Mouse (Mus musculus): Measurements from ENCODE around the gene Spg20.

The Spg20 gene

GRCm38 (mm10) chr3:55146441-55146840 lies 34.5 kb downstream of the Spg20 start:
- H3K4me3 ChIP-seq (replicated peaks; ENCODE audit: low read length) = no peak overlapping the region

GRCm38 (mm10) chr3:55147156-55147555 lies 35.2 kb downstream of the Spg20 start:
- Histone ChIP-seq H3K36me3 (ENCODE audit: insufficient read depth, low read length) (no peaks in the 10 kb centered on the region), H3K27me3 (ENCODE audit: insufficient read depth, low read length) (no peaks in the 10 kb centered on the region), H3K9me3 (ENCODE audit: low read length) (no peaks in the 10 kb centered on the region), H3K4me3 (replicated peaks; ENCODE audit: low read length) (no peak overlapping the region), H3K4me1 (replicated peaks; ENCODE audit: low read depth, low read length) (no peaks in the 10 kb centered on the region)
- no peak for TF ChIP-seq POU5F1 (IDR thresholded peaks at IDR 0.05; ENCODE audit: borderline replicate concordance, low read length)
- TF ChIP-seq CTCF (conservative IDR thresholded peaks at IDR 0.05; ENCODE audit: low read length) = no peak

More at GRCm38 (mm10) chr3:55146441-55146840, 34.5 kb downstream of the Spg20 start:
- Histone ChIP-seq H3K4me1 (replicated peaks; ENCODE audit: low read depth, low read length) (no peaks in the 10 kb centered on the region), H3K36me3 (ENCODE audit: insufficient read depth, low read length) (no peaks in the 10 kb centered on the region), H3K27me3 (ENCODE audit: insufficient read depth, low read length) (no peaks in the 10 kb centered on the region), H3K9me3 (ENCODE audit: low read length) (no peaks in the 10 kb centered on the region)
- no peak for TF ChIP-seq CTCF (conservative IDR thresholded peaks at IDR 0.05; ENCODE audit: low read length)
- no peak for TF ChIP-seq POU5F1 (IDR thresholded peaks at IDR 0.05; ENCODE audit: borderline replicate concordance, low read length)
- TF ChIP-seq NANOG (IDR thresholded peaks at IDR 0.05; ENCODE audit: borderline replicate concordance, low read length) = no peak

- Histone ChIP-seq H3K9me3 (ENCODE audit: low read length) (no peaks in the 10 kb centered on the region), H3K4me3 (replicated peaks; ENCODE audit: low read length) (no peak overlapping the region), H3K4me1 (replicated peaks; ENCODE audit: low read depth, low read length) (no peaks in the 10 kb centered on the region), H3K27me3 (ENCODE audit: insufficient read depth, low read length) (no peaks in the 10 kb centered on the region), H3K36me3 (ENCODE audit: insufficient read depth, low read length) (no peaks in the 10 kb centered on the region)
- TF ChIP-seq NANOG (IDR thresholded peaks at IDR 0.05; ENCODE audit: borderline replicate concordance, low read length) (no peak), POU5F1 (IDR thresholded peaks at IDR 0.05; ENCODE audit: borderline replicate concordance, low read length) (no peak), CTCF (conservative IDR thresholded peaks at IDR 0.05; ENCODE audit: low read length) (no peak)
Measured at GRCm38 (mm10) chr3:55148091-55148490, 36.2 kb downstream of the Spg20 start.

DNA sequence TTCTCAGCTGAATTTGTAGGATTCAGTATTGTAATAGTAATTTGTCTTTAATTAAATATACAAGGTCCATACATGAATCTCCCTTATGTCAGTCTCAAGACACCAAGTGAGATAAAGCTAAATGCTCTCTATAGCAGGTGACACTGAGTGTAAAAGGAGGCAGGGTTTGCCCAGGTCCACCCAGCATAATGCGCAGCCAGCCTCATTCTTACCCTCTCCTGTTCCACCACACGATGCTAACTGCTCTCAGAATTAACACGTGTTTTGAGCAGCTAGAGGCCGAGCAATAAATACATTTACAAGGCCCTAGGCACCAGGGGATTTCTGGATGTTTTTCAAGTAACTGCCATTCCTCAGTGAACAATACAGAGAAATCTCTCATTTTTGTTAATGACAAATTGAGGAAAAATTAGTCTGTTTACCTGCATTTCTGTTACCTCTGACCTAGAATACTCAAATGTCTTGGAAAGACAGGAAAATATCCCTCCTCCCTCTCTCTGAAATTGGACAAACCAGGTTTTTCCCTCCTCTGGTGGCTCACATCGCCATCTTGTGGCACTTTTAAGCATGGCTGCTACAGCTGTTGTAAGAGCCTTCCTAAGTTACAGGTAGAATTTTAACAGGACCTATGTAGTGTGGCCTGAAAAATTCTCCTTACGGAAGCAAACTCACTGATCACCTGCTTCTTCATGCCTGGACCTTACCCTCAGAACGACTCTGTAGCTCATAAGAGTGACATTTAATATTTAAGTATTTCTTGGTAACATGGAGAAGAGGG lies 39.9 kb downstream of the Spg20 start:
- H3K27me3 ChIP-seq (ENCODE audit: insufficient read depth, low read length) = 0 out of 2 replicates have a peak, but pooled peaks cover 2% of the 10 kb centered on the region
- no peak overlapping the region for H3K4me3 ChIP-seq (replicated peaks; ENCODE audit: low read length)
- TF ChIP-seq CTCF (conservative IDR thresholded peaks at IDR 0.05; ENCODE audit: low read length) (peak; percentile 71), POU5F1 (IDR thresholded peaks at IDR 0.05; ENCODE audit: borderline replicate concordance, low read length) (no peak)
- H3K36me3 ChIP-seq (ENCODE audit: insufficient read depth, low read length) = no peaks in the 10 kb centered on the region
- H3K9me3 ChIP-seq (ENCODE audit: low read length) = no peaks in the 10 kb centered on the region
- H3K4me1 ChIP-seq (replicated peaks; ENCODE audit: low read depth, low read length) = no peaks in the 10 kb centered on the region

GRCm38 (mm10) chr3:55152673-55153334 lies 40.9 kb downstream of the Spg20 start:
- no peaks in the 10 kb centered on the region for H3K4me1 ChIP-seq (replicated peaks; ENCODE audit: low read depth, low read length)
- 0 out of 2 replicates have a peak, but pooled peaks cover 6% of the 10 kb centered on the region for H3K27me3 ChIP-seq (ENCODE audit: insufficient read depth, low read length)
- no peak for TF ChIP-seq POU5F1 (IDR thresholded peaks at IDR 0.05; ENCODE audit: borderline replicate concordance, low read length)
- TF ChIP-seq NANOG (IDR thresholded peaks at IDR 0.05; ENCODE audit: borderline replicate concordance, low read length) = no peak
- TF ChIP-seq CTCF (conservative IDR thresholded peaks at IDR 0.05; ENCODE audit: low read length) = peak; percentile 38
- H3K36me3 ChIP-seq (ENCODE audit: insufficient read depth, low read length) = no peaks in the 10 kb centered on the region
- H3K9me3 ChIP-seq (ENCODE audit: low read length) = no peaks in the 10 kb centered on the region
- H3K4me3 ChIP-seq (replicated peaks; ENCODE audit: low read length) = no peak overlapping the region

DNA sequence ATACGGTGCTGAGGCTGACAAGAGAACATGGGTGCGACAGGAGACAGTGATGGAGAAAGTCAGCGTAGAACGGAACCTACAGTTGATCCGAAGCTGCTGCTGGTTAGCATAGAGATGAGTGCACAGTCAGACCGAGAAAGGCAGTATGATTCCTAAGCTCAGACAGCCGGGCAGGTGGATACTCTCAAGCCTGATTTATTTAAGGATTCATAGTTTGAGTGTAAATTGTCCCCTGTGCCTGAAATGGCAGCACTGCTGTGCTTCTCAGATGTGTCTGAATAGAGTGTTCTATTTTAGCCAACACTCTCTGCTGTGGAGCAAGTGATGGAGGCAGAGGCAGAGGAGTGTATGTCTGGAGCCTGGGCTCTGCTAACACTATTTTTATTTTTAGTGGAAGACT lies 42.3 kb downstream of the Spg20 start:
- Histone ChIP-seq H3K4me3 (replicated peaks; ENCODE audit: low read length) (no peak overlapping the region), H3K9me3 (ENCODE audit: low read length) (no peaks in the 10 kb centered on the region), H3K4me1 (replicated peaks; ENCODE audit: low read depth, low read length) (no peaks in the 10 kb centered on the region), H3K27me3 (ENCODE audit: insufficient read depth, low read length) (0 out of 2 replicates have a peak, but pooled peaks cover 6% of the 10 kb centered on the region), H3K36me3 (ENCODE audit: insufficient read depth, low read length) (no peaks in the 10 kb centered on the region)
- TF ChIP-seq POU5F1 (IDR thresholded peaks at IDR 0.05; ENCODE audit: borderline replicate concordance, low read length) = no peak
- TF ChIP-seq CTCF (conservative IDR thresholded peaks at IDR 0.05; ENCODE audit: low read length) = no peak
- TF ChIP-seq NANOG (IDR thresholded peaks at IDR 0.05; ENCODE audit: borderline replicate concordance, low read length) = no peak

DNA sequence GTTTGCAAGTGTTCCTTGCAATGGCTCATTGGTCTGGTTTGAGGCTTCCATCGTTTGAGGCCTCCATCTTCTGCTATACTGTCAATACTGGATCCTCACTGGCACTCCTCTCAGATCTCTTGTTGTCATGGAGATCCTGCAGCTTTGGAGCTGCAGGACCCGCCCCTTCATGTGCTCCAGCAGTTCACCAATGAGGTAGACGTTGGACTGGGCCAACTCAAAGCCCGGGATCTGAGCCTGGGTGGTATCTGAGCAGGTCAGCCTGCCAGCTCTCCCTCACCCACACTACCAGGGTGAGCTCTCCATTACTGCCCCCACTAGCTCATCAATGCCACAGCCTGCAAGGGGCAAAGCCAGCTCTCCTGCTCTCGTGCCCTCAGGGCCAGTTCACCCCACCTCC lies 45.5 kb downstream of the Spg20 start:
- no peaks in the 10 kb centered on the region for H3K4me1 ChIP-seq (replicated peaks; ENCODE audit: low read depth, low read length)

DNA sequence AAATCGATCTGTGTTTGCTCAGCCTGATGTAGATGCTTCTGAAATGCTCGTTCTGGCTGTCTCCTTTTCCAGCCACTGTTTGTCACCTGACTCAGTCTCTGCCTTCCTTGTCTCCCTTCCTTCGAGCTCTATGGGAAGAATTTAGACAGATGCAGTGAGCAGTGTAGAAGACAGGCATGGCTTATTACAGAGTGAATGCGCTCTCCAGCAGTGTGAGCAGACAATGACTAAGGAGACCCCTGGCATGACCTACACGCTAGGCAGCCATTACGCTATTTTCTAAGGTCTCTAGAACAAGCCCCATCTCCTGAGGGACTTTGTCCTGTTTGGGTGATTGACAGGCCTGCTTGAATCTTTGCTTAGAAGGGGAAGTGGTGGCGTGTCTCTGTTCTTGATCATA lies 49.2 kb downstream of the Spg20 start:
- Histone ChIP-seq H3K9me3 (ENCODE audit: low read length) (no peaks in the 10 kb centered on the region), H3K4me1 (replicated peaks; ENCODE audit: low read depth, low read length) (no peaks in the 10 kb centered on the region), H3K36me3 (ENCODE audit: insufficient read depth, low read length) (no peaks in the 10 kb centered on the region), H3K27me3 (ENCODE audit: insufficient read depth, low read length) (0 out of 2 replicates have a peak, but pooled peaks cover 4% of the 10 kb centered on the region), H3K4me3 (replicated peaks; ENCODE audit: low read length) (no peak overlapping the region)
- TF ChIP-seq POU5F1 (IDR thresholded peaks at IDR 0.05; ENCODE audit: borderline replicate concordance, low read length) (no peak), NANOG (IDR thresholded peaks at IDR 0.05; ENCODE audit: borderline replicate concordance, low read length) (no peak)

More for the DNA sequence above, 45.5 kb downstream of the Spg20 start:
- H3K4me3 ChIP-seq (replicated peaks; ENCODE audit: low read length) = no peak overlapping the region
- no peaks in the 10 kb centered on the region for H3K9me3 ChIP-seq (ENCODE audit: low read length)
- no peaks in the 10 kb centered on the region for H3K36me3 ChIP-seq (ENCODE audit: insufficient read depth, low read length)
- 0 out of 2 replicates have a peak, but pooled peaks cover 6% of the 10 kb centered on the region for H3K27me3 ChIP-seq (ENCODE audit: insufficient read depth, low read length)
- no peak for TF ChIP-seq POU5F1 (IDR thresholded peaks at IDR 0.05; ENCODE audit: borderline replicate concordance, low read length)
- TF ChIP-seq NANOG (IDR thresholded peaks at IDR 0.05; ENCODE audit: borderline replicate concordance, low read length) = no peak
- TF ChIP-seq CTCF (conservative IDR thresholded peaks at IDR 0.05; ENCODE audit: low read length) = no peak

Data from E14TG2a.4 (cell line).